Mouse (Mus musculus) telencephalon, adult 2 months (tissue): Measurements from ENCODE around the gene Acrbp.

ENCODE experiments used
- DNase-seq: peaks from one replicate; pipeline ENCODE4 v3.0.0-alpha.2; 2011; ENCODE audit warnings: low read depth, low spot score

The Acrbp gene

GRCm38 (mm10) chr6:125099421-125099971, 50.0 kb downstream of the Acrbp start:
- DNase-seq = no peak

- no peak for DNase-seq
Measured at GRCm38 (mm10) chr6:125101444-125101843, 52.0 kb downstream of the Acrbp start.

GRCm38 (mm10) chr6:125104223-125104622, 54.7 kb downstream of the Acrbp start:
- no peak for DNase-seq

- no peak for DNase-seq
Measured at GRCm38 (mm10) chr6:125107705-125108104, 58.2 kb downstream of the Acrbp start.

GRCm38 (mm10) chr6:125109371-125109770, 59.9 kb downstream of the Acrbp start:
- DNase-seq = no peak

- DNase-seq = no peak
Measured at GRCm38 (mm10) chr6:125110927-125111326, 61.4 kb downstream of the Acrbp start.

- DNase-seq = no peak
Measured at GRCm38 (mm10) chr6:125112553-125112952, 63.1 kb downstream of the Acrbp start.
